Mouse (Mus musculus) heart, embryonic 12.5 days (tissue): ENCODE measurements around the gene Ptprt. TPM values are rescaled to one million over a fixed set of nuclear protein-coding genes. Genes with fewer than 3 reads are reported as not detected.

Source experiments
- ATAC-seq: fragments of 200-750 bp; cut with Nextera tagmentation; 2 replicates; pipeline ENCODE4 v1.8.0; 2017; ENCODE audit warnings: moderate TSS enrichment, moderate library complexity; ENCODE audit not compliant: insufficient number of reproducible peaks, low FRiP score
- H3K27ac ChIP-seq: fragments of 300-500 bp; sonication (generic); 2 replicates; pipeline ENCODE4 v1.5.1; 2016; ENCODE audit warnings: mild to moderate bottlenecking, moderate library complexity; ENCODE audit not compliant: poor library complexity, severe bottlenecking
- H3K27me3 ChIP-seq: fragments of 300-500 bp; sonication (generic); replicated peaks from 2 replicates; pipeline ENCODE4 v1.6.1; 2016; ENCODE audit warnings: mild to moderate bottlenecking, moderate library complexity
- H3K36me3 ChIP-seq: fragments of 300-500 bp; sonication (generic); 2 replicates; pipeline ENCODE4 v1.6.1; 2016; ENCODE audit warnings: mild to moderate bottlenecking, moderate library complexity
- H3K4me1 ChIP-seq: fragments of 300-500 bp; sonication (generic); replicated peaks from 2 replicates; pipeline ENCODE4 v1.6.1; 2016; ENCODE audit warnings: mild to moderate bottlenecking
- H3K4me2 ChIP-seq: fragments of 300-500 bp; sonication (generic); 2 replicates; pipeline ENCODE4 v1.6.1; 2016; ENCODE audit warnings: mild to moderate bottlenecking, moderate library complexity
- H3K4me3 ChIP-seq: fragments of 300-500 bp; sonication (generic); 2 replicates; pipeline ENCODE4 v1.5.1; 2016; ENCODE audit warnings: mild to moderate bottlenecking
- H3K9ac ChIP-seq: fragments of 300-500 bp; sonication (generic); 2 replicates; pipeline ENCODE4 v1.6.1; 2016; ENCODE audit warnings: mild to moderate bottlenecking, moderate library complexity
- H3K9me3 ChIP-seq: fragments of 300-500 bp; sonication (generic); replicated peaks from 2 replicates; pipeline ENCODE4 v1.6.1; 2016; ENCODE audit warnings: mild to moderate bottlenecking, moderate library complexity
- polyA plus RNA-seq: library from polyadenylated mRNA; unstranded; fragments of >200 nt; fragmentation: Nextera tagmentation; extraction: Ambion mirVana; gene quantifications from 2 replicates; pipeline ENCODE4 v1.2.1, GENCODE M21; 2016

Gene Ptprt
- polyA plus RNA-seq, 1 experiment from 2014 or later, result 0.55 TPM

DNA sequence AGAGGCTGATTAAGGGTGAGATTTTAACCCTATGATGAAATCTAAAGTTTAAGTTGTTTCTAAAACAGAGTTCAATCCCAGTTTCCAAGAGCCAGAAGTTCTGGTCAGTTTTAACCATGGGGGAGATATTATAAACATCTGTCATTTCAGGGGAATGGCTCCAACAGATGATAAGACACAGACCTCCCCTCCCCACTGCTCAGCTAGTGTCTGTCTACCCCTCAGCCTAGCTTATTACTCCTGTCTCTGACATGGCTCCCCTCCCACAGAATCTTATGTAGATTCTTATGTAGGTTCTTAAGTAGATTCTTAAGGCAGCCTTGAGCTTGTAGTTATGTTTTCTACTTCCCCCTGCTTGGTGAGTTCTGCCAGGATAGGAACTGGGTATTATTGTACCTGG, 1180.5 kb downstream of the Ptprt start:
- Histone ChIP-seq H3K9ac (no peak overlapping the region), H3K4me3 (no peak overlapping the region), H3K4me2 (no peak overlapping the region), H3K4me1 (no peaks in the 10 kb centered on the region), H3K27me3 (no peaks in the 10 kb centered on the region), H3K36me3 (no peaks in the 10 kb centered on the region), H3K27ac (no peak overlapping the region), H3K9me3 (no peaks in the 10 kb centered on the region)
- no peak for ATAC-seq
